Mouse (Mus musculus): ENCODE measurements around the gene Olfr906.

Olfr906 gene

DNA sequence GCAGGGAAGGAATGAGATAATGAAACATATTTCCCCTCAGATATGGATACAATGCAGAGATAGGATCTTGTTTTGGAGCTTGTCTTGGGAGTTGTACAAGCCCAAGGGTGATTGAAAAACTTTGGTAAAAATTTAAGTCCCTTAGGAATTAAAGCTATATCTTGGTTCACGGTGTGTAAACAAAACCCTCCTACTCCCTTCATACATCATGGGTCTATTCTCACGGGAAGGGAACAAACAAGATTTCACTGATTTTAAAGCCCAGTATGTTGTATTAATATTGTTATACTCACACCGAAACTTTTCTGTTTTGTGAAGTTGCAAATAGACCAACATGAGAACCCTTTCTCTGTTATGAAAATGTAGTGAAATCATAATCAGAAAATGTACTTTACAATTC is at the start of gene Olfr906:
Olfr906 (plus strand) TSS at position 301 of the 400 bp plus-strand sequence.
- DNase-seq = no peak

DNA sequence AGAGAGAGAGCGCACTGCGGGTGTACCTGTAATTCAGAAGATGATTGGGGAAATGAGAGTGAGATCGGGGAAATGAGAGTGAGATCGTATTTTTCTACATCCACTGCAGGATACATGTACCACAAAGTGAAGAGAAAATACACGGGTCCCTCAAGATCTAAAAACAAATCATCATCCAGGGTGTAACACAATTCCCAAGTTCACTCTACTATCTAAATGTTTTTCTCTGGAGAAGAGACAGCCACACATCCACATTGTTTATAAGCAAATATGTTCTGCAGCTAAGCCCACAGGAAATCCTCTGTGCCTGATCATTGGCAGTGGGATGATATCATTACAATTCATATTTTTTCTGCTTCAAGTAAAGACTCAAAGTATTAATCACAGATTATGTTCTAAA is 39.5 kb upstream of the Olfr906 start, which contains the start of gene Olfr902:
Olfr902 (plus strand) TSS at position 301 of the 400 bp plus-strand sequence.
- DNase-seq = no peak

DNA sequence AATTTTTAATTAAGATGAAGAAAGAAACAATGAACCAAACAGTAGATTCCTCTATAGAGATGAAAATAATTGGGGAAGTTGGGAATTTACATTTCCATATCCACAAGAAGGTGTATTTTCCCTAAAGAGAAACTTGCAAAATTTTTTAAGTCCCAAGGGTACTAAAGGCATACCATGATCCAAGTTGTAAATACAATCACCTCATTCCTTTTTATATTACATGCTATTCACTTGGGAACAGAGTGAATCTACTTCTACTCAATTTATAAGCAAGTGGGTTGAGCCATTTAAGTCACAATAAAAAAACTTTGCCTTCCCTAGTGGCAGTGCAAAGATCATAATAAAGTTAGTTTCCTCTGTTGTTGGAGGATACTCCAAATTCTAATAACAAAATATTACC is 24.0 kb upstream of the Olfr906 start, which contains the start of gene Olfr904:
Olfr904 (plus strand) TSS at position 301 of the 400 bp plus-strand sequence.
- DNase-seq = no peak

DNA sequence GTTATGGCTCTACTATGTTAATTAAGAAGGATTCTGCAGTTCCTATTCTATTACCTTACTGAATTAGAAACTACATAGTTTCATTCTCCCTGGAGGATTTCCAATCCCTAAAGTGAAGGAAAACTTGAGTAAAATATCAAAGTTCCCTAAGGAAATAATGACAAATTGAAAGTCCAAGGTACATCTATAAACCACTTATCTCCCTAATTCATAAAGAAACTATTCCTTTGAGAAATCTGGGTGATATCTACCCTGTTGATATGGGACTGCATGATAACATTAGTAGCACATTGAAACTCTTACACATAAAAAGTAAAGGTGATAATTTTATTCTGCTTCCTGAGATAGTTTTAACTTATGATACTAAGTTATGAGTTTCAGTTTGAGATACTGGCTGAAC is 16.1 kb upstream of the Olfr906 start, which contains the start of gene Olfr905:
Olfr905 (plus strand) TSS at position 301 of the 400 bp plus-strand sequence.
- DNase-seq = no peak

DNA sequence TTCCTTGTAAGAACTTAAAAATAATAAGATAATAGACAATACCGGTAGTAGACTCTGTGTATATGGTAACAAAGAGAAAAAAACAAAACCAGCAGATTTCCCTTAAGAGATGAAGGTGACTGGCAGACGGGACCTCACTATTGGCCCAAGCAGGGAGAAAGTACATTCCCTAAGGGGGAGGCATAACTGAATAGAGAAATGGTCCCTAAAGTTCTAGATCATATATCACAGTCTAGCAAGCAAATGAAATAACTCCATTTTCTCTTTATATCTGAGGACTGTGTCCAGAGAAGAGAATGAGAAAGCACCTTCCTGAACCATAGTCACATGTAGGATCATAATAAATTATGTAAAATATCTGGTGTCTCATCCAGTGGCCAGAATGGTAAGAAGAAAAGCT is 8.6 kb downstream of the Olfr906 start, which contains the start of gene Olfr907:
Olfr907 (plus strand) TSS at position 301 of the 400 bp plus-strand sequence.
- DNase-seq = no peak

DNA sequence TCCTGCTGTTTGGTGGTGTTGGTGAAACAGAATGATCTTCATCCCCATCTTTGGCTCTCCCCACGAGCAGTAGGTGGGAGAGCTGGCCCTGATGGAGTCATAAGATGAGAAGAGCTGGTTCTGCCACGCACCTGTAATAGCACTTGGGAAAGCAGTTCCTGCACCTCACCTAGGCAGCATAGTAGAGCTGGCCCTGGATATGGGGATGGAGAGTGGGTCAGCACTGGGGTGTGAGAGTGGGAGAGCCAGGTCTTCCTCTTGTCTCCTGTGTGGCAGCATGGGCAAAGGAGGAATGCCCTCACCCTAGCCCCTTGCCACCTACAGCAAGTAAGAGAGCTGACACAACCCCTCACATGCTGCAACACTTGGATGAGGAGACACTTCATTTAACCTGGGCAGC is 25.5 kb downstream of the Olfr906 start:
- no peak for DNase-seq

DNA sequence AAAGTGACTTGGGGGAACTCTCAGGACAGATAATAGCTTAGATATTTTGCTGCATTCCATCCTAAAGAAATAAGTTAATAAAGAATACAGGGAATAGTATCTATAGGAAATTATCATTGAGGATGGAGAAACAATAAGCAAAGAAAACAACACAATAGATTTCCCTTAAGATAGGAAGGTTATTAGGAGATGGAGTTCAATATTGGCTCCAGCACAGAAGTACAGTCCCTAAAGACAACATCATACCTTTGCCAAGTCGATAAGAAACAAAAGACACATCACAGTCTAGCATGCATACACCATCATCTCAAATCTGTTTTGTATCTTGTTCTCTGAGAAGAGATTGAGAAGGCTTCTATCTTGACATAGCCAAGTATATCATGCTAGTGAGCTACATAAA is 34.4 kb downstream of the Olfr906 start, which contains the start of gene Olfr911-ps1:
Olfr911-ps1 (plus strand) TSS at position 301 of the 400 bp plus-strand sequence.
- DNase-seq = no peak

DNA sequence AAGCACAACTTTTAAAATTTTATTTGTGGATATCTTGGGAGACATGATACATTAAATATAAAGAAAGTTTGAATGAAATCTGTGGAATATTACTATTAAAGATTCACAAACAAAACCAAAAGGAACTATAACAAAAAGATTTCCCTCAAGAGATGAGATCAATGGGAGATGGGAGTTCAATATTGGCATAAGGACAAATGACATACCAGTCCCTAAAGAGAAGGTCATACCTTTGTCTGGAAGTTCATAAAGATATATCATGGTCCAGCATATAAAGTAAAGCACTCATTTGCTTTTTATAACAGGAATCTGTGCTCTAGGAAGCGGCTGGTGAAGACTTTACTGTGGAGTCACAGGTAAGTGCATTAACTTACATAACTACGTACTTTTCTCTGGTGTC is 50.7 kb downstream of the Olfr906 start, which contains the start of gene Olfr910:
Olfr910 (plus strand) TSS at position 301 of the 400 bp plus-strand sequence.
- no peak for DNase-seq
